Mouse (Mus musculus) kidney, adult 2 months (tissue): ENCODE results near the gene Gm12830.

Experiments used
- CTCF ChIP-seq: fragments of 200-500 bp; conservative IDR thresholded peaks from 2 replicates; pipeline ENCODE4 v1.5.1; 2011; ENCODE audit warnings: low read depth, mild to moderate bottlenecking, control low read depth, low read length, moderate library complexity, mixed read lengths; ENCODE audit not compliant: insufficient read depth, insufficient read length
- POLR2A ChIP-seq: fragments of 200-500 bp; IDR thresholded peaks from one replicate; pipeline ENCODE4 v1.6.1; 2011; ENCODE audit warnings: low read depth, low read length, control low read depth

- TF ChIP-seq CTCF (no peak), POLR2A (no peak)
Observed at GRCm38 (mm10) chr4:114779758-114780546, 41.6 kb upstream of the Gm12830 start.
